Mouse (Mus musculus) gastrocnemius, postnatal 25 days (tissue): ENCODE measurements around the gene Rnf150. TPM values are rescaled to one million over a fixed set of nuclear protein-coding genes. Genes with fewer than 3 reads are reported as not detected.
A peak's percentile ranks its signal among the peaks of the same experiment; 100 is the strongest.

Experiments
- DNase-seq: peaks from one replicate; pipeline ENCODE4 v3.0.0; 2022
- long read RNA-seq, 2 experiments: library from polyadenylated mRNA; stranded (forward); transcript quantifications; one replicate each; pipeline ENCODE4 v2.0.0; 2021
- total RNA-seq, 2 experiments: library from RNA; stranded (reverse); gene quantifications; 1 replicate in 1 of 2; 2 replicates in 1 of 2; pipeline ENCODE4 v1.2.3; 2021

Rnf150 gene
- total RNA-seq = 10 to 100 TPM; 17.1 to 19.5 TPM
- long read RNA-seq, experiment 1, partial matches to known transcripts = 0 of 8 reads
- long read RNA-seq, experiment 1, other reads (novel, unspliced or antisense) = 8 of 8 reads
- long read RNA-seq, experiment 2, full-length matches to known transcripts = 2 of 11 reads
- long read RNA-seq, experiment 2, partial matches to known transcripts = 0 of 11 reads
- long read RNA-seq, experiment 2, other reads (novel, unspliced or antisense) = 9 of 11 reads

DNA sequence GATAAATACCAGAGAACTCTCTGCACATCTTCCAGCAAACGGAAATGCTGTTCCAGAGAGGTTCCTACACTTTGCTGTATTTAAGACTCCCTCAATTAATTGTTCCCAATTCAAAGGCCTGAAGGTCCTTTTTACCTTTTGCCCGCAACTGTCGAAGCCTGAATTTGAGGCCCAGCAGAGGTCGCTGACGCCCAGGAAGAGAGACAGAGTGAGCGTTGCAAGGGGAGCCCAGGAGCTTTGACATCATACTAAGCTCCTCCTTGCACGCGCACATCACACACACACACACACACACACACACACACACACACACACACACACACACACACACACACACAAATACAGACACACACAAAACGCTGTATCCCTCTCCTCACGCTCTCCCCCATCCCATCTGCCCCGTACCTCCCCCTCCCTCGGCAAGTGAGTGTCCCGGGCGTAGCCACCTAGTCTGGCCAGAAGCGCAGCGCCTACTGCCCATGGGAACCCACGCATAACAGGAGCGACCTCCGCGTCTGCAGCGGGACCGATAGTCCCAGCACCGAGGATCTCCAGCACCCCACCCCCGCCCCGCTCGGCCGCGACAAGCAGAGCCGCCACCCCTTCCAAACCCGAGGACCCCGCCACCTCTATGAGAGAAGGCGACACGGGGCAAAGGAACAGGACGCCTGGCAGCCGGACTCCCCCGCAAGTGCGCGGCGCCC, at the start of gene Rnf150:
Gene Rnf150, plus strand, starts transcription at position 316 of the 704 bp plus-strand sequence.
- DNase-seq = peak; percentile 69

DNA sequence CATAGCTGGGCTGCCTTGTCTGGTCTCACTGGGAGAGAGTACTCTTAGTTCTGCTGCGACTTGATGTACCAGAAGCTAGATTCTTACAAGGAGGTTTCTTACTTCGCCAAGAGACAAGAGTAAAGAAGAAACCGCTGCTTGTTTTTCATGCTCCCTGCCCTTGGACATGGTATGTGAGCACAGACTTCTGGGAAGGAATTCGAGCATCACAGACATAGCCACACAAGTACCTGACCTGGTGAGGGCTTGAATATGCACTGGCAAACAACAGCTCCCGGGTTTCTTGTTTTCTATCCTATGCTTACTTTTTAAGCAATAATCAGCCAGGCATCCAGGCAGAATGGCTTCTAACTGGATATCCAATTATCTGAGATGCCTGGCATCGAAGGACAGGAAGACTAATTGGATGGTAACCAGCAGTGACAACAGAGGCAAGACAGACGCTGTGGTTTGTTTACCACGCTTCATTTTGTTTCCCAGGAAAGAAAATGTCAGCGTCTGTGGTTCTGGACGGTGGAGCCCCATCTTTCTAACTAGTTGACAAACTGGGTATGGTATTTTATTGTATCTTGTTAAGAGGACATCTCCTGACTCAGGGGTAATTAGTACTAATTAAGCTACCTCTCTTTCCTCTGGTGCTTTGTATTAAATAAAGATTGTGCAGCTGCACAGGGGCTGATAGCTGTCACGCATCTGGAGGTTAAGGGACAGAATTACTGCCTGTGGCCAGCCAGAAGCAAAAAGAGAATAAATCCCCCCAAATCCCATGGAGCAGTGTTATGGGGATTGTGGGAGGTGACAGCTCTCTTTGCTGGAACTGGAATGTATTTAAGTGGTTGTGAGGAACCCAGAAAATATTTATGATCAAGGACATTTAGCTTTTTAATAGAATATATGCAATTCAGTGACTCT, 36.8 kb upstream of the Rnf150 start:
- DNase-seq = no peak

GRCm38 (mm10) chr8:82840415-82840814, 22.7 kb upstream of the Rnf150 start:
- DNase-seq = no peak

DNA sequence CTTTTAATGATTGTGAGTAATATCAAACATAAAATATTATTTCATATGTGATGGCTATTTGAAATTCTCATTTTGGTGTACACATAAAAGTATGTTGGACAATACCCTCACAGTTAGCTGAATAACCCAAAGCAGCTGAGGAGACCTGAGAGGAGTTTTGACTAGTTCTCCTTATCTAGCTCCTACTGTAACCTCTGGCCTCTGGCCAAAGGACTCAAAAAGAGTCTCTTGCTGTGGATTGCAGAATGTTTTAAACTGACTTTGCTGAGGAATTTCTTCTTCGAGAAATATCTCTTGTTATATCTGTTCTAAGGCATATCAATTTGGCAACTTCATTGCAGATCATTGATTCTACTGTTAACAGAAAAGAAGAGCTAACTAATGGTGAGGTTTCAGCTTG, 22.2 kb upstream of the Rnf150 start:
- DNase-seq = no peak

DNA sequence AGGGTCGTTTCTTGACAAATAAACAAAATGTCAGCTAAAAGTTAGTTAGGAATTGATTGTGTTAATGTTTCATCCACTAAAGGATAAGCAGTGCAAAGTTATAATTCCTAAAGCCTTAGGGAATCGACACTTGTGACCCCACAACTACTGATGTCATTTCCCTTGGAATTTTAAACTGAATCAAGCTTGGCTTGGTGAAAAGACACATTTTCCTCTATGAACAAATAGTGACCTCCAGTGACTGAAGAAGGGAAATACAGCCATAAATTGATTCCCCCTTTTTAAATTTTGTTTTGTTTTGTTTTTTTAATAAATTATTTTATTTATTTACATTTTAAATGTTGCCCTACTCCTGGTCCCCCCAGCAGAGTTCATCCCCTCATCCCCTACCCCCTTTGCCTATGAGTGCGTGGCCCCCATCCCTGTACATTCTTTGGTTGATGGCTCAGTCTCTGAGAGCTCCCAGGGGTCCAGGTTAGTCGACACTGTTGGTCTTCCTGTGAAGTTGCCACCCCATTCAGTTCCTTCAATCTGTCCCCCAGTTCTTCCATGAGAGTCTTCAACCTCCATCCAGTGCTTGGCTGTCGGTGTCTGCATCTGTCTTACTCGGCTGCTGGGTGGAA, 21.5 kb upstream of the Rnf150 start:
- DNase-seq = no peak

DNA sequence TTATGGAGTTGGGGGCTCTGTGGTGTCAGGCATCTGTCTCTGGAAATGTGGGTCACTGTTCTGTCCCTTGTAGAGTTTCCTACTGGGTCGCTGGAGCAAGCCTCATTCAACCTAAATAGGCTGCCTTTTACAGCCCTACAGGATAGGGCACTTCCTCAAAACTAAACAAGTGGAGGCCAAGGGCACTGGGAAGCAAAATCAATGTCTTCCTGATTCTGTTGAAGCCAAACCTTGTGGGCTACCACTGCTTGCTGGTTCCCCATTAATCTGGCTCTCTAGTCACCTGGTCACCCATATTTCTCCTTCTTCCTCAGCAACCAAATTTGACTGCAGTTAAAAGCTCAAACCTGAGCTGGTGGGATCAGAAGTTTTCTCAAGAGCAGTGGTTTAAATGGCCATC, 19.5 kb upstream of the Rnf150 start:
- no peak for DNase-seq

- no peak for DNase-seq
Measured at GRCm38 (mm10) chr8:82844413-82844812, 18.7 kb upstream of the Rnf150 start.

- no peak for DNase-seq
Measured at GRCm38 (mm10) chr8:82846098-82846497, 17.1 kb upstream of the Rnf150 start.

DNA sequence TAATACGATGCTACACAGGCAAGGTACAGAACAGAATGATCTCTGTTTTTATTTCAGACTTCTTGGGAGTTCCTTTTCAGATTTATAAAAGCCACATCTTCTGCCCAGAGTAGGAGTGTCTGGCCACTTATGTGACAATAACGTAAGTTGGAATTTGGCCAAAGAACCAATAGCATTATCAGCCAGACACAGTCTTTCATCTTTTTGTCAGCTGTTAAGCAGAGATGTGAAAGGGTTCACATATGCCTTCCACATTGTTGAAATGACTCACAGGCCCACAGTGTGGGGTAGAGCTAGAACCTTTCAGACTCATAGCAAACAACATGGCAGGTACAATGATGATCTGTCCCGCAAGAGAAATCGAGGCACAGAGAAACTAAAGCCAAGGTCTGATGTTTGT, 16.4 kb upstream of the Rnf150 start:
- no peak for DNase-seq

GRCm38 (mm10) chr8:82858541-82859342, 4.4 kb upstream of the Rnf150 start:
- DNase-seq = no peak

GRCm38 (mm10) chr8:82859343-82859620, 3.9 kb upstream of the Rnf150 start:
- no peak for DNase-seq

GRCm38 (mm10) chr8:82863745-82864520, 777 bp downstream of the Rnf150 start:
- DNase-seq = peak; percentile 56

- no peak for DNase-seq
Measured at GRCm38 (mm10) chr8:82864521-82864818, 1.3 kb downstream of the Rnf150 start.

DNA sequence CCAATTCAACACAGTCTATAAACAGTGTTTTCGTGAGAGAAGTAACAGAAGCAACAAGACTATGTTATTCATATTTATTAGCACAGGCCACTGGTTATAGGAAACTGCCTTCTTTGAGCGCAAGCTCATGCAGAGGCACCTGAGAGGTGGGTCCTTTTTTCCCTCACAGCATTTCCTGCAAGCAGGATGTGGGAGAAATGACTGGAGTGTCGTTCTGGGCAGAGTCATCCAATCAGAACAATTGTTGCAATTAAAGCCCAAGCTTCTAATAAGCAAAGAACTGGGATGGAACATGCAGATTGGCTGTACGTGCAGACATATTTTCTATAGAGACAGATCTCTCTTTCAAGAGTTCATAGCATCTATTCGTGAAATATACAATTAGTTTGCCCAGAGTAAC, 2.1 kb downstream of the Rnf150 start:
- DNase-seq = no peak

- DNase-seq = no peak
Measured at GRCm38 (mm10) chr8:82866251-82866650, 3.1 kb downstream of the Rnf150 start.

GRCm38 (mm10) chr8:82870840-82871490, 7.8 kb downstream of the Rnf150 start:
- DNase-seq = no peak

DNA sequence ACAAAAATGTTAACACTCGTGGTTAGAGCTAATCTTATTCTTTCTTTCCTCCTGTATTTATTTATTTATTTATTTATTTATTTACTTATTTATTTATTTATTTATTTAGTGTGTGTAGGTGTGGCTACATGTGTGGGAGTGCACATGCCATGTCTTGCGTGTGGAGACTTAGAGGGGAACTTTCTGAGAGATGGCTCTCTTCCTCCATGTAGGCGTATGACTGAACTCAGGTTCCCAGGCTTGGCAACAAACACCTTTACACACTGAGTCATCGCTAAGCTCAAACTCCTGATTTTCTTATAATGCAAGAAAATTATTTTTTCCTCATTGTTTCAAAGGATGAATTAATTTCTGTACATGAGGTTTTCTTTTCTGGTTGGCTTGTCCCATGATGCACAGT, 8.8 kb downstream of the Rnf150 start:
- no peak for DNase-seq

GRCm38 (mm10) chr8:82874102-82874501, 10.9 kb downstream of the Rnf150 start:
- no peak for DNase-seq

- peak; percentile 8 for DNase-seq
Measured at GRCm38 (mm10) chr8:82875135-82875534, 12.0 kb downstream of the Rnf150 start.

GRCm38 (mm10) chr8:82884480-82884879, 21.3 kb downstream of the Rnf150 start:
- DNase-seq = no peak

DNA sequence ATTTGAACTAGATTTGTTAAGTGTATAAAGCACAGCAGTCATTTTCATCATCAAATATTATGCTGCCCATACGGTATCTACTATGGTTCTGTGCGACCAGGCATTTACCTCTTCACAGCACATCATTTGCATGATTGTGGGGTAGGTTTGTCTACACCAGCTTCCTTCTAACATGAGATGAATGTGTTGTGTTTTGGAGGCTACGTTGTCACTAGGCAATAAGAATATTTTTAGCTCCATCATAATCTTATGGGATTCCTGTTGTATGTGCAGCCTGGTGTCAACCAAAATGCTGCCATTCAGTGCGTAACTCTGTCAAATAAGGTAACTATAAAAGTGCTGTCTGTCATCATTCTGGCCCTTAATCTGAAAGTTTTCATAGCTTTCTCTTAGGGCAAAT, 24.1 kb downstream of the Rnf150 start:
- DNase-seq = no peak
